Mouse (Mus musculus) A20 (cell line): Measurements from ENCODE around the gene Nova1.

Experiments
- DNase-seq: peaks from one replicate; pipeline ENCODE4 v3.0.0-alpha.2; 2011; ENCODE audit warnings: low read depth, low spot score

Gene Nova1

DNA sequence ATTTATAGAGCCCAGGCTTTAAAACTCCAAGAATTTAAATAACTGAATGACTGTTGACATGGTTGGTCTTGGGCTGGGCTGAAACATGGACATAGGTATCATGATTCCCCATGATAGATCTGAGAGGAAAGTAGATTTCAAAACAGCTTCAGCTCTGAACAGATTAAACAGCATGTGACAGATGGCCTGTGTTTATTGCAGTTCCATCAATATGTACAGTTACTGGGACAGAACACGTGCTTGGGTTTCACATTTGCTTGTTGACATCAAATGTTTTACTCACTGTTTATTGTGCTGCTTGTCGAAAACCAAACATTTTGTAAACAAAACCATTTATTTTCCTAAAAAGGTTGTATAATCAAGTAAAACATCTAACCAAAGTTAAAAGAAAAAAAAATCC, 142.4 kb downstream of the Nova1 start:
- DNase-seq: no peak

DNA sequence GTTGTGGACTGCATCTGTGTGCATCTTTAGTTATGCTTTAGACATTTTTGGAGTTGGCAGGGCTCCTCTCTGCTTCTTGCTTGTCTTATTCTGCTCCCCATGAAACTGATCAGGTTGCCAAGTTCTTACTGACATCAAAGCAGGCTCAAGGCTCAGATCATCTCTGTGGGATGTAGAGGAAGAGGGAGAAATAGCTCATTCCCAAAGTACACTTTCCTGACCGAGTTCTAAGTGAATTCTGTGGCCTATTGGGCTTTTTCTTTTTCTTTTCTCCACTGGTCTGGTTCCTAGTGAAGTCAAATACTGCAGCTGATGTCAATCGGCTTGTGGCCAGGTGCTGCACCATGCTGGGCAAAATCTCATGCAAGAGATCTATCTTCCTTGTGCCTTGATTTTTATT, 152.0 kb downstream of the Nova1 start:
- DNase-seq: no peak

DNA sequence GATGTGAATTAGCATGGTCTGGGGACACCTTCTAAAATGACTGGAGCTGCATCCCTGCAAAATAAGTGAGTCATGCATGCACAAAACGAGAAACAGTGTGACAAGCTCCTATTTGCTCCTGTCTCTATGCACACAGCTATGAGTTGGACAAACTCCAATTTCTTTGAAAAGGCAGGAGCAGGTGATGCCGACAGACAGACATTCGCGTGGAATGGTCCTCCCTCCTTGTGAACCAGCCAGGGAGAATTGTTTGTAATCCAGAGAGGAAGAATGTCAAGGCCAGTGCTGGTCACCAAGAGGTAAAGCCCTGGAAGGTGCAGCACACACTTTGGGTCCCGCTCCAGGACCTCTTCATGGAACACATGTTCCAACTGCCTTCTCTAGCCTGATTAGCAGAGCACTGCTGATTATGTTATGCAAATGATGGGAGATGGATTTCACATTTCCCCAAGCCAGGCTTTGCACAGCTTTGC, 172.6 kb downstream of the Nova1 start:
- DNase-seq: no peak

DNA sequence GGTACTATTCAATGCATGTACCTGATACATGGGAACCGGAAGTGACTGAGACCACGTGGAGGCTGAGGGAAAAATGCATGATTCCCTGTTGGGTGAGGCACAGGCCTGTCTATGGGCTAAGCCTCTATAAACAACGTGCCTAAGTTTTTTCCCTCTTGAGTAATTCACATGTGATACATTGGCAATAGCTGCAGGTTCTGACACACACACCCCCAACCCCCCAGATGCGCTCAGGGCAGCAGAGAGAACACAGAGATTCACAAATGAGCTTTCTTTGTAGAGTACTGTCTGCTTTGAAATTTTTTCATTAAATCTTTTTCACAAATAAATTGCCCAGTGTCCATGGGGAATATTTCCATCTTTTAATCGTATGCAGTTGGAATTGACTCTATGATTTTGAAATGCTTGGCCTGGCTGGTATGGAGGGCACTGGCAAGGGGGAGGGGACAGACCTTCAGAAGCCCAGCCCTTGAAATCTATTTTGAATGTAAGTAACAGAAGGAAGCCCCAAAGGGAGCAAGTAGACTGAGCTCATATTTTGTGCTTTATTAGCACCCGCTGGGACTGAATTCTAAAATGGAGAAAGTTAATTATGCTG, 173.3 kb downstream of the Nova1 start:
- DNase-seq: no peak
